Mouse (Mus musculus) kidney, adult 2 months (tissue): Measurements from ENCODE around the gene Hspa5. TPM values are rescaled to one million over a fixed set of nuclear protein-coding genes. Genes with fewer than 3 reads are reported as not detected.

Experiments used
- DNase-seq: peaks from one replicate; pipeline ENCODE4 v3.0.0; 2021
- H3K27ac ChIP-seq: fragments of 200-500 bp; 2 replicates; pipeline ENCODE4 v1.5.1; 2012; ENCODE audit warnings: low read depth, low read length, control low read depth, inconsistent platforms; ENCODE audit not compliant: insufficient read depth
- H3K27me3 ChIP-seq: fragments of 200-500 bp; replicated peaks from 2 replicates; pipeline ENCODE4 v1.6.1; 2012; ENCODE audit warnings: mild to moderate bottlenecking, moderate library complexity, low read length, inconsistent platforms; ENCODE audit not compliant: control insufficient read depth, insufficient read depth
- H3K36me3 ChIP-seq: fragments of 200-500 bp; 2 replicates; pipeline ENCODE4 v1.6.1; 2012; ENCODE audit warnings: mild to moderate bottlenecking, moderate library complexity, low read length, inconsistent platforms; ENCODE audit not compliant: control insufficient read depth, insufficient read depth
- H3K4me1 ChIP-seq: fragments of 200-500 bp; 2 replicates; pipeline ENCODE4 v1.6.1; 2011; ENCODE audit warnings: low read length; ENCODE audit not compliant: control insufficient read depth, insufficient read depth
- H3K4me3 ChIP-seq: fragments of 200-500 bp; 2 replicates; pipeline ENCODE4 v1.5.1; 2011; ENCODE audit warnings: mild to moderate bottlenecking, low read depth, low read length, control low read depth; ENCODE audit not compliant: insufficient read depth
- CTCF ChIP-seq: fragments of 200-500 bp; conservative IDR thresholded peaks from 2 replicates; pipeline ENCODE4 v1.5.1; 2011; ENCODE audit warnings: low read depth, mild to moderate bottlenecking, control low read depth, low read length, moderate library complexity, mixed read lengths; ENCODE audit not compliant: insufficient read depth, insufficient read length
- POLR2A ChIP-seq: fragments of 200-500 bp; IDR thresholded peaks from one replicate; pipeline ENCODE4 v1.6.1; 2011; ENCODE audit warnings: low read depth, low read length, control low read depth
- WGBS: fragments of 180-500 bp; shearing (Covaris S2); methylation state at CpG from one replicate; pipeline ENCODE4 v1.1.7; 2018; 5-methylcytosine and 5-hydroxymethylcytosine counted together
- polyA plus RNA-seq: library from polyadenylated mRNA; depleted of rRNA; stranded (reverse); fragments of >200 nt; gene quantifications from 2 replicates; pipeline ENCODE4 v1.2.3, GENCODE M21; 2012; rRNA removed

The Hspa5 gene
- polyA plus RNA-seq = 441 and 489 TPM in 2 replicates

- TF ChIP-seq POLR2A = peak; percentile 100
- TF ChIP-seq CTCF = no peak
- no peaks in the 10 kb centered on the region for H3K27me3 ChIP-seq
- WGBS = under 1% methylated on average over 60 of the region's 60 CpGs
- DNase-seq = peak; percentile 100
- H3K4me1 ChIP-seq = peaks cover 12% of the 10 kb centered on the region; the same call in 1 of the 2 replicates
- H3K36me3 ChIP-seq = peaks cover 23% of the 10 kb centered on the region
- peak within 1 kb of the TSS; percentile 84 for H3K4me3 ChIP-seq
- peak within 1 kb of the TSS; percentile 76 for H3K27ac ChIP-seq
Observed at GRCm38 (mm10) chr2:34771368-34772226, at the start of gene Hspa5. Hspa5 (plus strand) TSS chr2:34771970.

GRCm38 (mm10) chr2:34725269-34725668, 46.5 kb upstream of the Hspa5 start:
- no peak overlapping the region for H3K4me3 ChIP-seq
- H3K27me3 ChIP-seq = no peaks in the 10 kb centered on the region
- DNase-seq = no peak
- no peaks in the 10 kb centered on the region for H3K4me1 ChIP-seq
- no peak overlapping the region for H3K27ac ChIP-seq
- 96% methylated on average over 5 of the region's 5 CpGs for WGBS
- peaks cover 8% of the 10 kb centered on the region for H3K36me3 ChIP-seq
- TF ChIP-seq CTCF (no peak), POLR2A (no peak)

GRCm38 (mm10) chr2:34727045-34727728, 44.6 kb upstream of the Hspa5 start:
- DNase-seq = no peak
- H3K4me1 ChIP-seq = no peaks in the 10 kb centered on the region
- WGBS = 89% methylated on average over 8 of the region's 8 CpGs
- H3K36me3 ChIP-seq = peaks cover 8% of the 10 kb centered on the region
- H3K27ac ChIP-seq = no peak overlapping the region
- TF ChIP-seq POLR2A (no peak), CTCF (no peak)
- no peak overlapping the region for H3K4me3 ChIP-seq
- no peaks in the 10 kb centered on the region for H3K27me3 ChIP-seq

GRCm38 (mm10) chr2:34736626-34737025, 35.1 kb upstream of the Hspa5 start:
- TF ChIP-seq POLR2A (no peak), CTCF (no peak)
- Histone ChIP-seq H3K27ac (no peak overlapping the region), H3K27me3 (no peaks in the 10 kb centered on the region), H3K4me1 (peaks cover 3% of the 10 kb centered on the region; the same call in 1 of the 2 replicates), H3K36me3 (no peaks in the 10 kb centered on the region), H3K4me3 (no peak overlapping the region)
- no peak for DNase-seq
- 97% methylated on average over 1 of the region's 1 CpGs for WGBS

- TF ChIP-seq POLR2A = no peak
- DNase-seq = peak; percentile 14
- H3K36me3 ChIP-seq = no peaks in the 10 kb centered on the region
- WGBS = 48% methylated on average over 1 of the region's 1 CpGs
- H3K27ac ChIP-seq = no peak overlapping the region
- H3K4me3 ChIP-seq = no peak overlapping the region
- H3K27me3 ChIP-seq = no peaks in the 10 kb centered on the region
- peaks cover 3% of the 10 kb centered on the region; the same call in 1 of the 2 replicates for H3K4me1 ChIP-seq
Observed at GRCm38 (mm10) chr2:34737911-34738310, 33.9 kb upstream of the Hspa5 start.

- no peak overlapping the region for H3K27ac ChIP-seq
- no peaks in the 10 kb centered on the region for H3K27me3 ChIP-seq
- no peaks in the 10 kb centered on the region for H3K36me3 ChIP-seq
- WGBS = 69% methylated on average over 1 of the region's 1 CpGs
- H3K4me3 ChIP-seq = no peak overlapping the region
- H3K4me1 ChIP-seq = peaks cover 3% of the 10 kb centered on the region; the same call in 1 of the 2 replicates
- DNase-seq = no peak
- TF ChIP-seq CTCF (no peak), POLR2A (no peak)
Observed at GRCm38 (mm10) chr2:34739684-34740391, 31.9 kb upstream of the Hspa5 start.
